Comparison of ENCODE assay signal across 9 mouse cellular contexts in genomic region chr5:120631128-120631527, GRCm38 (mm10). TPM values are rescaled to one million over a fixed set of nuclear protein-coding genes. Genes with fewer than 3 reads are reported as not detected.
DNase-seq lines count a peak whose midpoint lies in the region; ATAC-seq and TF ChIP-seq lines count a peak whose summit lies in the region.
"Had no signal": no experiment of that assay in that cellular context is flagged by ENCODE, and none has a peak within 500 bp of the region (broad histone marks: within the 10 kb centered on the region; RNA-seq: fewer than 3 reads in every experiment).

No protein-coding gene starts in this region.

- peak overlapping the region; percentile 44 for H3K4me2 ChIP-seq in liver, embryonic 11.5 days
- H3K4me2 ChIP-seq in liver, postnatal 0 days (ENCODE audit: low read depth, low read length): no peak overlapping the region
- peak overlapping the region; percentile 39 for H3K4me2 ChIP-seq in embryonic facial prominence, embryonic 12.5 days (replicated peaks)
- peak overlapping the region; percentile 52 for H3K4me2 ChIP-seq in neural tube, embryonic 15.5 days

- TF ChIP-seq EP300 in liver, postnatal 0 days (IDR thresholded peaks at IDR 0.05; ENCODE audit: low read depth): no peak

- no peak for TF ChIP-seq CTCF in liver, postnatal 0 days (IDR thresholded peaks at IDR 0.05; ENCODE audit: low read depth)

- H3K27ac ChIP-seq in liver, embryonic 11.5 days (ENCODE audit: low read depth, low read length): no peak overlapping the region
- no peak overlapping the region for H3K27ac ChIP-seq in liver, postnatal 0 days (ENCODE audit: low read depth)
- no peak overlapping the region for H3K27ac ChIP-seq in embryonic facial prominence, embryonic 12.5 days
- H3K27ac ChIP-seq in neural tube, embryonic 15.5 days (replicated peaks): no peak overlapping the region

- WGBS in liver, embryonic 11.5 days: 10% methylated on average over 29 of the region's 29 CpGs
- WGBS in liver, postnatal 0 days (ENCODE audit: insufficient replicate concordance): 9% methylated on average over 29 of the region's 29 CpGs
- WGBS in embryonic facial prominence, embryonic 12.5 days: 9% methylated on average over 29 of the region's 29 CpGs
- WGBS in neural tube, embryonic 15.5 days: 10% methylated on average over 29 of the region's 29 CpGs

- H3K4me3 ChIP-seq in liver, embryonic 11.5 days (ENCODE audit: low read depth, low read length): no peak overlapping the region
- no peak overlapping the region for H3K4me3 ChIP-seq in liver, postnatal 0 days (ENCODE audit: low read depth, low read length)
- H3K4me3 ChIP-seq in embryonic facial prominence, embryonic 12.5 days: 0 out of 2 replicates have a peak overlapping the region, but pooled peaks have one; percentile 13
- peak overlapping the region; percentile 24 for H3K4me3 ChIP-seq in neural tube, embryonic 15.5 days (replicated peaks)

- no peak for DNase-seq in liver, embryonic 11.5 days (ENCODE audit: low spot score)
- no peak for DNase-seq in liver, postnatal 0 days
- DNase-seq in induced T-regulatory cell, adult 2 months (ENCODE audit: low read depth): peak; percentile 56
- DNase-seq in frontal cortex, postnatal 36 days (ENCODE audit: low spot score in 2 of 2): no peak
- no peak for DNase-seq in lung, postnatal 25 days (ENCODE audit: low spot score)
- no peak for DNase-seq in spleen, postnatal 4 days (ENCODE audit: low spot score in 2 of 2)

- 0 out of 2 replicates have a peak, but pooled peaks cover 3% of the 10 kb centered on the region for H3K4me1 ChIP-seq in liver, embryonic 11.5 days (replicated peaks; ENCODE audit: control insufficient read depth, insufficient read depth, low read length)
- no peaks in the 10 kb centered on the region for H3K4me1 ChIP-seq in liver, postnatal 0 days (ENCODE audit: insufficient read depth)
- H3K4me1 ChIP-seq in embryonic facial prominence, embryonic 12.5 days: no peaks in the 10 kb centered on the region; the same call in 1 of the 2 replicates
- peaks cover 9% of the 10 kb centered on the region for H3K4me1 ChIP-seq in neural tube, embryonic 15.5 days

- peaks cover 20% of the 10 kb centered on the region for H3K27me3 ChIP-seq in liver, embryonic 11.5 days (replicated peaks; ENCODE audit: control insufficient read depth, insufficient read depth, low read length)
- H3K27me3 ChIP-seq in liver, postnatal 0 days (ENCODE audit: insufficient read depth, low read length): 0 out of 2 replicates have a peak, but pooled peaks cover 5% of the 10 kb centered on the region
- peaks cover 10% of the 10 kb centered on the region for H3K27me3 ChIP-seq in embryonic facial prominence, embryonic 12.5 days
- H3K27me3 ChIP-seq in neural tube, embryonic 15.5 days (replicated peaks): peaks cover 13% of the 10 kb centered on the region

- H3K9ac ChIP-seq in liver, embryonic 11.5 days (ENCODE audit: low read depth, low read length): 0 out of 2 replicates have a peak overlapping the region, but pooled peaks have one; percentile 6
- H3K9ac ChIP-seq in liver, postnatal 0 days (replicated peaks): no peak overlapping the region
- no peak overlapping the region for H3K9ac ChIP-seq in embryonic facial prominence, embryonic 12.5 days
- no peak overlapping the region for H3K9ac ChIP-seq in neural tube, embryonic 15.5 days (replicated peaks)

- H3K9me3 ChIP-seq in liver, embryonic 11.5 days (ENCODE audit: control insufficient read depth, low read length): no peaks in the 10 kb centered on the region
- peaks cover 3% of the 10 kb centered on the region; the same call in 1 of the 2 replicates for H3K9me3 ChIP-seq in liver, postnatal 0 days (ENCODE audit: low read length)
- no peaks in the 10 kb centered on the region for H3K9me3 ChIP-seq in embryonic facial prominence, embryonic 12.5 days
- no peaks in the 10 kb centered on the region for H3K9me3 ChIP-seq in neural tube, embryonic 15.5 days (replicated peaks)

- ATAC-seq in liver, embryonic 11.5 days (replicated peaks; ENCODE audit: low FRiP score): no peak
- ATAC-seq in liver, postnatal 0 days: no peak
- no peak for ATAC-seq in embryonic facial prominence, embryonic 12.5 days (ENCODE audit: insufficient number of reproducible peaks, insufficient read depth, low FRiP score, low TSS enrichment)
- ATAC-seq in neural tube, embryonic 15.5 days (ENCODE audit: low FRiP score): no peak

- peaks cover 16% of the 10 kb centered on the region for H3K36me3 ChIP-seq in liver, embryonic 11.5 days (ENCODE audit: control insufficient read depth, insufficient read depth, low read length)
- peaks cover 15% of the 10 kb centered on the region for H3K36me3 ChIP-seq in liver, postnatal 0 days (replicated peaks; ENCODE audit: insufficient read depth, low read length)
- peaks cover 20% of the 10 kb centered on the region for H3K36me3 ChIP-seq in embryonic facial prominence, embryonic 12.5 days
- H3K36me3 ChIP-seq in neural tube, embryonic 15.5 days: peaks cover 13% of the 10 kb centered on the region

RNA-seq across cellular contexts. Expression of gene Cfap73, which starts 2.9 kb away (rescaled TPM):
- not detected in 2 replicates for polyA plus RNA-seq in liver, embryonic 11.5 days (2014; fragmentation: Nextera tagmentation; extraction: Ambion mirVana)
- polyA plus RNA-seq in liver, postnatal 0 days (2015; fragmentation: Nextera tagmentation; extraction: Ambion mirVana): not detected in 2 replicates
- not detected in 2 replicates for polyA plus RNA-seq in embryonic facial prominence, embryonic 12.5 days (2016; fragmentation: Nextera tagmentation; extraction: Ambion mirVana)
- polyA plus RNA-seq in neural tube, embryonic 15.5 days (2015; fragmentation: Nextera tagmentation; extraction: Ambion mirVana): 0.33 and 0.80 TPM in 2 replicates
- polyA plus RNA-seq: liver, embryonic 16.5 days had no signal

RNA-seq across cellular contexts. Expression of gene Rasal1, which starts 17.5 kb away (rescaled TPM):
- polyA plus RNA-seq in liver, embryonic 11.5 days (2014; fragmentation: Nextera tagmentation; extraction: Ambion mirVana): 0.25 and 0.32 TPM in 2 replicates
- 0.20 and 0.36 TPM in 2 replicates for polyA plus RNA-seq in liver, postnatal 0 days (2015; fragmentation: Nextera tagmentation; extraction: Ambion mirVana)
- polyA plus RNA-seq in embryonic facial prominence, embryonic 12.5 days (2016; fragmentation: Nextera tagmentation; extraction: Ambion mirVana): 0.18 and 0.26 TPM in 2 replicates
- polyA plus RNA-seq in neural tube, embryonic 15.5 days (2015; fragmentation: Nextera tagmentation; extraction: Ambion mirVana): 0.24 and 0.93 TPM in 2 replicates

RNA-seq across cellular contexts. Expression of gene Ddx54, which starts 18.6 kb away (rescaled TPM):
- 46.7 and 47.0 TPM in 2 replicates for polyA plus RNA-seq in liver, embryonic 11.5 days (2014; fragmentation: Nextera tagmentation; extraction: Ambion mirVana)
- 14.0 and 15.1 TPM in 2 replicates for polyA plus RNA-seq in liver, postnatal 0 days (2015; fragmentation: Nextera tagmentation; extraction: Ambion mirVana)
- polyA plus RNA-seq in embryonic facial prominence, embryonic 12.5 days (2016; fragmentation: Nextera tagmentation; extraction: Ambion mirVana): 50.9 and 53.1 TPM in 2 replicates
- polyA plus RNA-seq in neural tube, embryonic 15.5 days (2015; fragmentation: Nextera tagmentation; extraction: Ambion mirVana): 35.7 and 42.0 TPM in 2 replicates

RNA-seq across cellular contexts. Expression of gene Rita1, which starts 18.7 kb away (rescaled TPM):
- 9.0 and 13.1 TPM in 2 replicates for polyA plus RNA-seq in liver, embryonic 11.5 days (2014; fragmentation: Nextera tagmentation; extraction: Ambion mirVana)
- 3.1 and 3.4 TPM in 2 replicates for polyA plus RNA-seq in liver, postnatal 0 days (2015; fragmentation: Nextera tagmentation; extraction: Ambion mirVana)
- 16.7 and 17.5 TPM in 2 replicates for polyA plus RNA-seq in embryonic facial prominence, embryonic 12.5 days (2016; fragmentation: Nextera tagmentation; extraction: Ambion mirVana)
- 29.4 and 34.0 TPM in 2 replicates for polyA plus RNA-seq in neural tube, embryonic 15.5 days (2015; fragmentation: Nextera tagmentation; extraction: Ambion mirVana)

RNA-seq across cellular contexts. Expression of gene Iqcd, which starts 42.3 kb away (rescaled TPM):
- polyA plus RNA-seq in liver, embryonic 11.5 days (2014; fragmentation: Nextera tagmentation; extraction: Ambion mirVana): 1.3 and 1.5 TPM in 2 replicates
- polyA plus RNA-seq in liver, postnatal 0 days (2015; fragmentation: Nextera tagmentation; extraction: Ambion mirVana): 0.75 and 0.84 TPM in 2 replicates
- polyA plus RNA-seq in embryonic facial prominence, embryonic 12.5 days (2016; fragmentation: Nextera tagmentation; extraction: Ambion mirVana): 0.65 and 0.70 TPM in 2 replicates
- 1.3 and 1.5 TPM in 2 replicates for polyA plus RNA-seq in neural tube, embryonic 15.5 days (2015; fragmentation: Nextera tagmentation; extraction: Ambion mirVana)

Comparison
In these comparisons a context has a peak if more than half of its experiments do, and no peak if none do; other contexts are left out.
1. H3K4me3 ChIP-seq: peak in embryonic facial prominence, embryonic 12.5 days (single experiment) and neural tube, embryonic 15.5 days (single experiment); none in liver, embryonic 11.5 days (single experiment) and liver, postnatal 0 days (single experiment).